Mouse (Mus musculus) cortical plate, adult 2 months (tissue): ENCODE results near the gene Stn1.

Experiments
- CTCF ChIP-seq: fragments of 200-500 bp; IDR thresholded peaks from 2 replicates; pipeline ENCODE4 v1.5.1; 2011; ENCODE audit warnings: mild to moderate bottlenecking, control low read depth, low read length; ENCODE audit not compliant: insufficient read depth; ENCODE audit errors: extremely low read depth
- POLR2A ChIP-seq: fragments of 200-500 bp; IDR thresholded peaks from 2 replicates; pipeline ENCODE4 v1.6.1; 2011; ENCODE audit warnings: mild to moderate bottlenecking, low read length, control low read depth; ENCODE audit not compliant: insufficient read depth; ENCODE audit errors: extremely low read depth

- no peak for TF ChIP-seq CTCF
- TF ChIP-seq POLR2A: no peak
Observed at GRCm38 (mm10) chr19:47454167-47455000, 82.9 kb downstream of the Stn1 start.
